Mouse (Mus musculus) liver, adult 2 months (tissue): Measurements from ENCODE around the gene Fxn. TPM values are rescaled to one million over a fixed set of nuclear protein-coding genes. Genes with fewer than 3 reads are reported as not detected.

Experiments used
- DNase-seq: peaks from one replicate; pipeline ENCODE4 v3.0.0-alpha.2; 2011; ENCODE audit warnings: low read depth, low spot score; ENCODE audit errors: extremely low read depth
- H3K27ac ChIP-seq: fragments of 200-500 bp; replicated peaks from 2 replicates; pipeline ENCODE4 v1.5.1; 2012; ENCODE audit warnings: low read depth, mild to moderate bottlenecking, control low read depth, inconsistent platforms, low read length; ENCODE audit not compliant: insufficient read depth
- H3K27me3 ChIP-seq: fragments of 200-500 bp; 2 replicates; pipeline ENCODE4 v1.6.1; 2012; ENCODE audit warnings: mild to moderate bottlenecking, moderate library complexity, low read length, inconsistent platforms; ENCODE audit not compliant: control insufficient read depth, insufficient read depth
- H3K36me3 ChIP-seq: fragments of 200-500 bp; 2 replicates; pipeline ENCODE4 v1.6.1; 2012; ENCODE audit warnings: low read length, inconsistent platforms; ENCODE audit not compliant: control insufficient read depth, insufficient read depth
- H3K4me1 ChIP-seq: fragments of 200-500 bp; 2 replicates; pipeline ENCODE4 v1.6.1; 2011; ENCODE audit warnings: low read length; ENCODE audit not compliant: control insufficient read depth, insufficient read depth
- H3K4me3 ChIP-seq: fragments of 200-500 bp; 2 replicates; pipeline ENCODE4 v1.5.1; 2011; ENCODE audit warnings: low read depth, mild to moderate bottlenecking, control low read depth, low read length, moderate library complexity; ENCODE audit not compliant: insufficient read depth
- H3K79me2 ChIP-seq: fragments of 200-500 bp; 2 replicates; pipeline ENCODE4 v1.6.1; 2012; ENCODE audit warnings: inconsistent platforms, mild to moderate bottlenecking, low read length, moderate library complexity; ENCODE audit not compliant: control insufficient read depth, insufficient read depth
- H3K9ac ChIP-seq: fragments of 200-500 bp; 2 replicates; pipeline ENCODE4 v1.6.1; 2012; ENCODE audit warnings: low read depth, mild to moderate bottlenecking, control low read depth, inconsistent platforms, low read length
- CTCF ChIP-seq: fragments of 200-500 bp; IDR thresholded peaks from 2 replicates; pipeline ENCODE4 v1.5.1; 2011; ENCODE audit warnings: low read depth, low read length, control low read depth
- POLR2A ChIP-seq: fragments of 200-500 bp; IDR thresholded peaks from 2 replicates; pipeline ENCODE4 v1.6.1; 2011; ENCODE audit warnings: low read length, control low read depth; ENCODE audit not compliant: insufficient read depth; ENCODE audit errors: extremely low read depth
- WGBS: fragments of 180-500 bp; shearing (Covaris S2); methylation state at CpG from one replicate; pipeline ENCODE4 v1.1.7; 2018; 5-methylcytosine and 5-hydroxymethylcytosine counted together
- polyA plus RNA-seq: library from polyadenylated mRNA; depleted of rRNA; stranded (reverse); fragments of >200 nt; gene quantifications from 2 replicates; pipeline ENCODE4 v1.2.3, GENCODE M21; 2012
- total RNA-seq: library from RNA; depleted of rRNA; stranded (reverse); fragments of >200 nt; gene quantifications from 2 replicates; pipeline ENCODE4 v1.2.3, GENCODE M21; 2014

The Fxn gene
- total and polyA plus RNA-seq, 2 experiments = 10.9 to 20.6 TPM

DNA sequence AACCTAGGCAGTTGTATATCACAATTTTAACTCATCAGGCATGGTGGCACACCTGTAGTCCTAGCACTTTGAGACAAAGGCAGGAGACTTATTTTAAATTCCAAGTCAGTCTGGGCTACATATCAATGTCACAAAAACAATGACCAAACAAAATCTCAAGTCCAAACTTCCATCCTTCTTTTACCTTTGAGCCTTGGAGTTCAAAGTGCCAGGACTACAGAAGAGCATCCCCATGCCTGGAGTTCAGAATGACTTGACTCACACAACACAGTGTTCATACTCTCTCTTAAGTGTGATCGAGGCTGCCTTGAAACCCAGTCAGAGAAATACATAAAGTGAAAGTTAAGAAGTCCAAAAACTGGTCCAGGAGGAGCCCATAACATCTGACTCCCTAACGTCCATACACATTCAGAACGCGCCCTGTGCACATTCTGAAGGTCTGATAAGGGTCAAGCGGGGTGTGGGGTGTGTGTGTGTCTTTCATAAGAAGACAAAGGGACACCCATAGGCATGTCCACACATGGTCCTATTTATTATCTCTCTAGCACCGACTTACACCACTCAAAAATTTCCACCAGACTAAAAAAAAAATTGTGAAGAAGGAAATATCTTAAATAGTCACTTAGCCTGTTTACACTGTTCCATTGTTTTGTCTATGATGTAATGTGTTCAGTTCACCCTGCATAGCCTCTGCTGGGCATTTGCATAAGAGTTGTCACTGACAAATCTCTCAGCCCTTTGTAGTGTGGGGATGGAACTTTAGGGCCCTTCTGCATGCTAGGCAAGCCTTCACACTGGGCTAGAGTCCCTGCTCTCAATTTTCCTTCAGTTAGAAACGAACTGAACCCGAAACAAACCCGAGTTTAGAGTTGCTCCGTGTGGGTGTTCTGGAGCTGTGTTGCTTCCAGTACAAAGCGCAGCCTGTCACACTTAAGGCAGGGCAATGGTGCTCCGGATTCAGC lies 20.7 kb downstream of the Fxn start:
- no peak overlapping the region for H3K4me3 ChIP-seq
- no peaks in the 10 kb centered on the region for H3K27me3 ChIP-seq
- peaks cover 4% of the 10 kb centered on the region; the same call in 1 of the 2 replicates for H3K36me3 ChIP-seq
- H3K4me1 ChIP-seq = no peaks in the 10 kb centered on the region
- no peaks in the 10 kb centered on the region for H3K79me2 ChIP-seq
- 86% methylated on average over 12 of the region's 12 CpGs for WGBS
- TF ChIP-seq CTCF (no peak), POLR2A (no peak)
- H3K9ac ChIP-seq = no peak overlapping the region
- DNase-seq = no peak
- no peak overlapping the region for H3K27ac ChIP-seq

DNA sequence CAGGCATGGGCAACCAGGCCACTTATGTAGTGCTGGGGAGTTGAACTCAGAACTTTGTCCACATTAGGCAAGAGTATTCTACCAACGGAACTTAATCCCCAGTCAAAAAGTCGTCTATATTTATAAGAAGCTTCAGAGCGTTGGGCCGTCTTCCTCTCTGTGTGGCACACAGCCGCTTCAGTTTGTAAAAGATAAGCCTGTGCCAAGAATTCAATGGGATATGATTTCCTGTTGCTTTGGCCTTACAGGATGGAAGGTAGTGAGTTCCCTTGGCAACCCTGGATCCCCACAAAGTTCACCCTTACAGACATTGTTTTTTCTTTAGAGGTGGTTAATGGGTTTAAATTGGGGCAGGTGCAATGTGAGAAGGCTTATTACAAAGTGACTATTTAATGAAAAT lies 22.0 kb downstream of the Fxn start:
- Histone ChIP-seq H3K36me3 (peaks cover 4% of the 10 kb centered on the region; the same call in 1 of the 2 replicates), H3K27ac (no peak overlapping the region; the same call in 1 of the 2 replicates), H3K9ac (no peak overlapping the region), H3K4me1 (no peaks in the 10 kb centered on the region), H3K4me3 (no peak overlapping the region), H3K27me3 (no peaks in the 10 kb centered on the region), H3K79me2 (no peaks in the 10 kb centered on the region)
- TF ChIP-seq CTCF (no peak), POLR2A (no peak)
- WGBS = 10% methylated on average over 5 of the region's 5 CpGs
- peak; percentile 44 for DNase-seq

DNA sequence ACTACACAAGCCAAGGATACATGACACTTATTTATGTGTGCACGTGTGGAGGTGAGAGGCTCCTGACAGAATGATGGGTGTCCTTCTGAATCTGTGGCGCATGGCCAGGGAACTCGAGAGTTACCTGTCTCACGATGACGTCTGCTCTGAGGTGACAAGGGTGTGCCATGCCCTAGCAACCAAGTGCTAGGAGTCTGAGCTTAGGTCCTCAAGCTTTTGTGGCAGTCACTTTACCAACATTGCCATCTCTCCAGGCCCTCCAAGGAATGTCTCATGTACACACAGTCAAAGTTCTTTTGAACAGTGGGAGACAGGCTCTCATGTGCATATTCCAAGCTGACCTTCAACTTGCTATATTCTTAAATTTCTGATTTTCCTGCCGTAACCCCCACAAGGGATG lies 22.4 kb downstream of the Fxn start:
- 88% methylated on average over 6 of the region's 6 CpGs for WGBS
- Histone ChIP-seq H3K9ac (no peak overlapping the region), H3K36me3 (peaks cover 4% of the 10 kb centered on the region; the same call in 1 of the 2 replicates), H3K27ac (no peak overlapping the region; the same call in 1 of the 2 replicates), H3K27me3 (0 out of 2 replicates have a peak, but pooled peaks cover 2% of the 10 kb centered on the region), H3K4me3 (no peak overlapping the region), H3K79me2 (no peaks in the 10 kb centered on the region), H3K4me1 (peaks cover 2% of the 10 kb centered on the region)
- no peak for DNase-seq
- TF ChIP-seq CTCF (no peak), POLR2A (no peak)

DNA sequence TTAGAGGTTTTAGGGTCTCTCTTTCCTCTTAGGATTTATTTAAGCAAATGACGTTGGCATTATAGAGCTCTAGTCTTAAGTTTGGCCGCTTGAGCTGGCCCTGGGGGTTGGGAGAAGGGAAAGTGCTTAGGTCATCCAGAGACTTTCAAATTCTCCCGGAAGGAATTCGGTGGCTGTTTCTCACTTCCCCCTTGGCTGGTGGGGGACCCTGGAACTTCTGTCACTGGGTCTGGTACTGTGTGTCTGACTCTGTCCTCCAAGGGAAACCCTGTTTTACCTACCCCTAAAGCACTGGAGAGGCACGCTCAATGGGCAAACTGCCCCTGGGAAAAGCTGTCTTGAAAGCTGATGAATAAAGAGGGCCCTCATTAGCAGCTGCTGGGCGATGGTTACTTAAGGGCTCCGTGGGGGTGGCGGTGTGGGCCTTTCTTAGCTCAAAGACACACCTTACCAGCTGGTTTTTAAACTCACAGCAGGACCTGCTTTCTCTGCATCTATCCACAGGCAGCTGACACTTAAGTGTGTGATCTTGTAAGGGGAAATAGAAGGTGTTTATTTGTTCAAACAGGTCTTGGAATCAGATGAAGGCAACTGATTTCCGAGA lies 26.6 kb downstream of the Fxn start:
- Histone ChIP-seq H3K27me3 (0 out of 2 replicates have a peak, but pooled peaks cover 2% of the 10 kb centered on the region), H3K36me3 (no peaks in the 10 kb centered on the region), H3K4me3 (no peak overlapping the region), H3K79me2 (no peaks in the 10 kb centered on the region), H3K4me1 (peaks cover 4% of the 10 kb centered on the region), H3K27ac (no peak overlapping the region), H3K9ac (no peak overlapping the region)
- no peak for TF ChIP-seq CTCF
- TF ChIP-seq POLR2A = no peak
- DNase-seq = no peak
- WGBS = 64% methylated on average over 9 of the region's 9 CpGs

DNA sequence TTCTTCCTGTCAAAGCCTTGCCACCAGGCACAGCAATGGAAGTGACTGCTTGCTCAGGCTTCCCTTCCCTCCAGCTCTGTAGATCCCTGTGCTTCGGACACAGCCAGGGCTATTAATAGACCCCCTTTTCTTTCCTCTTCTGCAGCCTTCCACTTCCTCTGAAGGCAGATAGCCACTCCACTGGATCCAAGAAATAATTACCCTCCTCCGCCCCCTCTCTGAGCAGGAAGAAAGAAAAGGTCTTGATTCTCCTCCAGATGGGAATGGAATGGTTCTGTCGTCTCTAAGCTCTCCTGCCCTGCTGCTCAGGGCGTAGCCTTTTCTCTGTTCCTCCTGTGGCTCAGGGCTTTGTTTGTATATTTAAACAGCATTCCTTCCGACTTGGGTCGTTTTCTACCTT lies 28.5 kb downstream of the Fxn start:
- no peak overlapping the region for H3K4me3 ChIP-seq
- TF ChIP-seq POLR2A (no peak), CTCF (no peak)
- H3K27ac ChIP-seq = no peak overlapping the region
- 0 out of 2 replicates have a peak, but pooled peaks cover 2% of the 10 kb centered on the region for H3K27me3 ChIP-seq
- 41% methylated on average over 6 of the region's 6 CpGs for WGBS
- H3K9ac ChIP-seq = no peak overlapping the region
- H3K4me1 ChIP-seq = peaks cover 4% of the 10 kb centered on the region
- no peaks in the 10 kb centered on the region for H3K79me2 ChIP-seq
- no peak for DNase-seq
- no peaks in the 10 kb centered on the region for H3K36me3 ChIP-seq
